Mouse (Mus musculus) limb, embryonic 13.5 days (tissue): Measurements from ENCODE around the gene Pcca. TPM values are rescaled to one million over a fixed set of nuclear protein-coding genes. Genes with fewer than 3 reads are reported as not detected.

Experiments used
- ATAC-seq: fragments of 200-750 bp; cut with Nextera tagmentation; 2 replicates; pipeline ENCODE4 v1.8.0; 2017; ENCODE audit warnings: low read depth, moderate number of reproducible peaks, moderate TSS enrichment; ENCODE audit not compliant: low FRiP score
- H3K27ac ChIP-seq: fragments of 300-500 bp; sonication (generic); 2 replicates; pipeline ENCODE4 v1.5.1; 2015; ENCODE audit warnings: inconsistent platforms, mild to moderate bottlenecking, moderate library complexity
- H3K27me3 ChIP-seq: fragments of 300-500 bp; sonication (generic); 2 replicates; pipeline ENCODE4 v1.6.1; 2015; ENCODE audit warnings: mild to moderate bottlenecking, inconsistent platforms
- H3K36me3 ChIP-seq: fragments of 300-500 bp; sonication (generic); 2 replicates; pipeline ENCODE4 v1.6.1; 2015; ENCODE audit warnings: inconsistent platforms, mild to moderate bottlenecking, moderate library complexity
- H3K4me1 ChIP-seq: fragments of 300-500 bp; sonication (generic); 2 replicates; pipeline ENCODE4 v1.6.1; 2015; ENCODE audit warnings: inconsistent platforms
- H3K4me2 ChIP-seq: fragments of 300-500 bp; sonication (generic); replicated peaks from 2 replicates; pipeline ENCODE4 v1.6.1; 2015; ENCODE audit warnings: inconsistent platforms, mild to moderate bottlenecking, moderate library complexity
- H3K4me3 ChIP-seq: fragments of 300-500 bp; sonication (generic); 2 replicates; pipeline ENCODE4 v1.5.1; 2015; ENCODE audit warnings: moderate library complexity, mild to moderate bottlenecking, inconsistent platforms
- H3K9ac ChIP-seq: fragments of 300-500 bp; sonication (generic); 2 replicates; pipeline ENCODE4 v1.6.1; 2015; ENCODE audit warnings: mild to moderate bottlenecking, inconsistent platforms
- H3K9me3 ChIP-seq: fragments of 300-500 bp; sonication (generic); 2 replicates; pipeline ENCODE4 v1.6.1; 2016; ENCODE audit warnings: inconsistent platforms
- WGBS: fragments of 180-500 bp; shearing (Covaris S2); methylation state at CpG from one replicate; pipeline ENCODE4 v1.1.7; 2015; 5-methylcytosine and 5-hydroxymethylcytosine counted together
- polyA plus RNA-seq: library from polyadenylated mRNA; unstranded; fragments of >200 nt; fragmentation: Nextera tagmentation; extraction: Ambion mirVana; gene quantifications from 2 replicates; pipeline ENCODE4 v1.2.1, GENCODE M21; 2015

The Pcca gene
- polyA plus RNA-seq, result 26.9 and 28.3 TPM in 2 replicates

GRCm38 (mm10) chr14:122534017-122534924 is at the start of gene Pcca:
Gene Pcca, plus strand, starts transcription at chr14:122534324.
- Histone ChIP-seq H3K9me3 (no peaks in the 10 kb centered on the region), H3K36me3 (no peaks in the 10 kb centered on the region), H3K27ac (peak within 1 kb of the TSS; percentile 52), H3K4me2 (peak within 1 kb of the TSS; percentile 78), H3K27me3 (no peaks in the 10 kb centered on the region), H3K9ac (peak within 1 kb of the TSS; percentile 78), H3K4me1 (peaks cover 13% of the 10 kb centered on the region), H3K4me3 (peak within 1 kb of the TSS; percentile 81)
- ATAC-seq, result peak; percentile 100
- WGBS, result 1% methylated on average over 51 of the region's 54 CpGs

- H3K27ac ChIP-seq, result no peak overlapping the region
- H3K36me3 ChIP-seq, result no peaks in the 10 kb centered on the region
- WGBS, result 16% methylated on average over 4 of the region's 4 CpGs
- no peaks in the 10 kb centered on the region for H3K9me3 ChIP-seq
- H3K4me2 ChIP-seq, result peak overlapping the region; percentile 55
- peaks cover 33% of the 10 kb centered on the region for H3K4me1 ChIP-seq
- ATAC-seq, result no peak
- peaks cover 71% of the 10 kb centered on the region for H3K27me3 ChIP-seq
- H3K9ac ChIP-seq, result no peak overlapping the region
- H3K4me3 ChIP-seq, result no peak overlapping the region
Measured at GRCm38 (mm10) chr14:122484458-122484843, 49.7 kb upstream of the Pcca start.

GRCm38 (mm10) chr14:122484844-122485551 is 49.1 kb upstream of the Pcca start:
- 2% methylated on average over 24 of the region's 24 CpGs for WGBS
- Histone ChIP-seq H3K4me3 (peak overlapping the region; percentile 19; the same call in 1 of the 2 replicates), H3K9ac (0 out of 2 replicates have a peak overlapping the region, but pooled peaks have one; percentile 19), H3K36me3 (no peaks in the 10 kb centered on the region), H3K4me1 (peaks cover 33% of the 10 kb centered on the region), H3K27me3 (peaks cover 77% of the 10 kb centered on the region), H3K9me3 (no peaks in the 10 kb centered on the region), H3K27ac (no peak overlapping the region), H3K4me2 (peak overlapping the region; percentile 55)
- ATAC-seq, result peak; percentile 25

- H3K27ac ChIP-seq, result no peak overlapping the region
- WGBS, result 2% methylated on average over 12 of the region's 12 CpGs
- no peak overlapping the region for H3K9ac ChIP-seq
- ATAC-seq, result no peak
- H3K9me3 ChIP-seq, result no peaks in the 10 kb centered on the region
- no peaks in the 10 kb centered on the region for H3K36me3 ChIP-seq
- H3K4me1 ChIP-seq, result peaks cover 40% of the 10 kb centered on the region
- H3K4me2 ChIP-seq, result peak overlapping the region; percentile 55
- H3K4me3 ChIP-seq, result peak overlapping the region; percentile 19; the same call in 1 of the 2 replicates
- H3K27me3 ChIP-seq, result peaks cover 77% of the 10 kb centered on the region
Measured at GRCm38 (mm10) chr14:122485635-122486181, 48.4 kb upstream of the Pcca start.

- Histone ChIP-seq H3K27me3 (peaks cover 77% of the 10 kb centered on the region), H3K4me1 (peaks cover 37% of the 10 kb centered on the region)
Measured at GRCm38 (mm10) chr14:122486611-122487010, 47.5 kb upstream of the Pcca start.

GRCm38 (mm10) chr14:122487366-122487765 is 46.8 kb upstream of the Pcca start:
- Histone ChIP-seq H3K36me3 (no peaks in the 10 kb centered on the region), H3K27ac (no peak overlapping the region), H3K4me3 (no peak overlapping the region), H3K9me3 (no peaks in the 10 kb centered on the region), H3K4me1 (peaks cover 30% of the 10 kb centered on the region), H3K4me2 (no peak overlapping the region), H3K27me3 (peaks cover 72% of the 10 kb centered on the region), H3K9ac (no peak overlapping the region)
- no peak for ATAC-seq
- WGBS, result 7% methylated on average over 5 of the region's 5 CpGs

More at GRCm38 (mm10) chr14:122486611-122487010, 47.5 kb upstream of the Pcca start:
- no peak overlapping the region for H3K27ac ChIP-seq
- no peaks in the 10 kb centered on the region for H3K9me3 ChIP-seq
- H3K9ac ChIP-seq, result no peak overlapping the region
- whole genome bisulfite sequencing, result 7% methylated on average over 1 of the region's 1 CpGs
- no peaks in the 10 kb centered on the region for H3K36me3 ChIP-seq
- no peak overlapping the region for H3K4me3 ChIP-seq
- no peak overlapping the region for H3K4me2 ChIP-seq
- ATAC-seq, result no peak

- Histone ChIP-seq H3K4me2 (peak overlapping the region; percentile 30; the same call in 1 of the 2 replicates), H3K4me3 (no peak overlapping the region), H3K4me1 (peaks cover 23% of the 10 kb centered on the region), H3K27ac (no peak overlapping the region), H3K36me3 (no peaks in the 10 kb centered on the region), H3K9me3 (no peaks in the 10 kb centered on the region), H3K9ac (no peak overlapping the region), H3K27me3 (peaks cover 66% of the 10 kb centered on the region)
- no peak for ATAC-seq
- WGBS, result 2% methylated on average over 5 of the region's 5 CpGs
Measured at GRCm38 (mm10) chr14:122489041-122489440, 45.1 kb upstream of the Pcca start.

- Histone ChIP-seq H3K36me3 (no peaks in the 10 kb centered on the region), H3K4me2 (peak overlapping the region; percentile 71), H3K4me3 (peak overlapping the region; percentile 43; the same call in 1 of the 2 replicates), H3K4me1 (peaks cover 19% of the 10 kb centered on the region), H3K27me3 (peaks cover 58% of the 10 kb centered on the region), H3K9ac (peak overlapping the region; percentile 55), H3K27ac (no peak overlapping the region), H3K9me3 (no peaks in the 10 kb centered on the region)
- WGBS, result 9% methylated on average over 12 of the region's 12 CpGs
- ATAC-seq, result no peak
Measured at GRCm38 (mm10) chr14:122489686-122490414, 44.3 kb upstream of the Pcca start.

GRCm38 (mm10) chr14:122490441-122491328 is 43.4 kb upstream of the Pcca start, which contains the start of gene Gm10837:
Gene Gm10837, plus strand, starts transcription at chr14:122490586.
- no peak within 1 kb of the TSS for H3K27ac ChIP-seq
- peak within 1 kb of the TSS; percentile 43 for H3K4me3 ChIP-seq
- H3K9ac ChIP-seq, result peak within 1 kb of the TSS; percentile 55
- peak; percentile 64; the same call in 1 of the 2 replicates for ATAC-seq
- peaks cover 12% of the 10 kb centered on the region for H3K4me1 ChIP-seq
- no peaks in the 10 kb centered on the region for H3K36me3 ChIP-seq
- 1% methylated on average over 48 of the region's 51 CpGs for WGBS
- H3K9me3 ChIP-seq, result no peaks in the 10 kb centered on the region
- peak within 1 kb of the TSS; percentile 71 for H3K4me2 ChIP-seq
- peaks cover 53% of the 10 kb centered on the region for H3K27me3 ChIP-seq

GRCm38 (mm10) chr14:122491521-122491920 is 42.6 kb upstream of the Pcca start:
- Histone ChIP-seq H3K4me3 (no peak overlapping the region), H3K9me3 (no peaks in the 10 kb centered on the region), H3K27me3 (peaks cover 47% of the 10 kb centered on the region), H3K4me1 (peaks cover 10% of the 10 kb centered on the region), H3K4me2 (no peak overlapping the region), H3K9ac (no peak overlapping the region), H3K27ac (no peak overlapping the region), H3K36me3 (no peaks in the 10 kb centered on the region)
- no peak for ATAC-seq
- whole genome bisulfite sequencing, result 59% methylated on average over 6 of the region's 6 CpGs
